Mouse (Mus musculus) cortical plate, adult 2 months (tissue): ENCODE data around the gene Gm49486.

Experiments used
- CTCF ChIP-seq: fragments of 200-500 bp; IDR thresholded peaks from 2 replicates; pipeline ENCODE4 v1.5.1; 2011; ENCODE audit warnings: mild to moderate bottlenecking, control low read depth, low read length; ENCODE audit not compliant: insufficient read depth; ENCODE audit errors: extremely low read depth
- POLR2A ChIP-seq: fragments of 200-500 bp; IDR thresholded peaks from 2 replicates; pipeline ENCODE4 v1.6.1; 2011; ENCODE audit warnings: mild to moderate bottlenecking, low read length, control low read depth; ENCODE audit not compliant: insufficient read depth; ENCODE audit errors: extremely low read depth

DNA sequence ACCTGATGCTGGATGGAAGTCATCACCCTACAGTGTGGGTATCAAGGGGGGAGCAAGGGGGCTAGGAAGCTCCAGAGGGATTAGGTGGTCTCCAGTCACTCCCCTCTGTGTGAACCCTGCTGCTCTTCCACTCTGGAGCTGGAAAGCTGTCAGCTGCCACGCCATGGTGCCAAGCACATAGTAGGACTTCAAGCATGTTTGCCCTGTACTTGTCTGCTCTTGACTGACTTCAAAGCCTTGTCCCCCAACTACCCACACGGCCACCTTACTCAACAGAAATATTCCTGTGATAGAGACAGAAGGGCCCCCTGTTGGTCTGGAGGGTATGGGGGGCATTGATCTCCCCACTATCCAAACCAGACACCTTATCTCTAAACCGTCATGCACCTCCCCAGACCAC lies 13.0 kb upstream of the Gm49486 start:
- TF ChIP-seq POLR2A (no peak), CTCF (no peak)
